Mouse (Mus musculus) adrenal gland, adult 8-10 months (tissue): ENCODE data around the gene Ankrd9. TPM values are rescaled to one million over a fixed set of nuclear protein-coding genes. Genes with fewer than 3 reads are reported as not detected.

ENCODE experiments used
- DNase-seq: peaks from one replicate; pipeline ENCODE4 v3.0.0; 2022
- total RNA-seq, 4 experiments: library from RNA; stranded (reverse); gene quantifications; 2 replicates each; pipeline ENCODE4 v1.2.4; 2022

Ankrd9 gene
- 10 to 100 TPM; 11.1 to 46.5 (median 17.7) TPM for total RNA-seq

- DNase-seq = peak; percentile 98
These were observed at the start of gene Ankrd9 for GRCm38 (mm10) chr12:110978607-110979406. TSS of gene Ankrd9 (minus strand) at chr12:110979040.

DNA sequence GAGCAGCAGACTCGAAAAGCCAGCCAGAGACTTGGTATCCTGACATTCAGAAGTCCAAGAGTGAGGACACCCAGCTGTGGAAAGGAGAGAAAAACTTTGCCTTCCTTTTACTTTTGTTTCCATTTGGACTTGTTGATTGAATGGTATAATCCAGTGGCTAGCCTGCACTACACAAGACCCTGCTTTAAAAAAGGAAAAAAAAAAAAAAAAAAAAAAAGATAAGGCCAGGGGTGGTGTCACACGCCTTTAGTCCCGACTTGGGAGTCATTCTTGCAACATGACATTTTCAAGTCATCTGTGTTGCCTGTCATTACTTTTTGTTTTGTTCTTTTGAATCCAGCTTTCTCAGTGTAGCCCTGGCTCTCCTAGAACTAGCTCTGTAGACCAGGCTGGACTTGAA, 42.7 kb upstream of the Ankrd9 start:
- no peak for DNase-seq

DNA sequence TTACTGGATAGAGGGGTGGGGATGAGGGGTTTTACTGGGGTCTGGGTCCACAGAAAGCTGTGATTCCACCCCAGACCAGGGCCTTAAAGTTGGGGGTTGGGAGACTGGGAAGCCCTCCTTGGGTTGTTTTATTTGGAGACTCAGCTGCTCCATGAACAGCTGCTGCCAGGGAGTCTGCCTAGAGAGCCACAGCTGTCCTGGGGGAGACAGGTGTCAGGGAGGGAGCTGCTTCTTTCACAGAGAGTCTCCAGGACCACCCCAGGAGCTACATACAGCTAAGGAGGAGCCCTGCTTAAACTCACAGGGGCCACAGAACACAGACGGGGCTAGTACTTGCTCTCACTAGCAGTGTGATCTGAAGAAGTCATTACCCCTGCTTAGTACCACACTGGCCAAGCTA, 42.3 kb upstream of the Ankrd9 start:
- no peak for DNase-seq

DNA sequence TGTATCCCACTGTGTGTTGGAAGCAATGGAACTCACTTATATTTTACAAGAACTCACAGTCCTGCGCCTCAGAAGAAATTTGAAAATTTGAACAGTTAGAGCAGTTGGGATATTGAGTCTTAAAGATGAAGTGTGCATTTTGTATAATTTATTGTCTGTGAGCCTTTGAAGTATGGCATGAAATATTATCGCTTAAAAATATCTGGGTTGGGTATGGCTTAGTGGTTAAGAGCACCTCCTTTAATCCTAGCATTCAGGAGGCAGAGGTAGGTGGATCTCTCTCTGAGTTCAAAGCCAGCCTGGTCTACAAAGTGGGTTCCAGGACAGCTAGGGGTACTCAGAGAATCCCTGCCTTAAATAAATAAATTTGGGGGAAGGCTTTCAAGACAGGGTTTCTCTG, 40.2 kb upstream of the Ankrd9 start:
- no peak for DNase-seq

- no peak for DNase-seq
These were observed 39.2 kb upstream of the Ankrd9 start for GRCm38 (mm10) chr12:111018068-111018467.

DNA sequence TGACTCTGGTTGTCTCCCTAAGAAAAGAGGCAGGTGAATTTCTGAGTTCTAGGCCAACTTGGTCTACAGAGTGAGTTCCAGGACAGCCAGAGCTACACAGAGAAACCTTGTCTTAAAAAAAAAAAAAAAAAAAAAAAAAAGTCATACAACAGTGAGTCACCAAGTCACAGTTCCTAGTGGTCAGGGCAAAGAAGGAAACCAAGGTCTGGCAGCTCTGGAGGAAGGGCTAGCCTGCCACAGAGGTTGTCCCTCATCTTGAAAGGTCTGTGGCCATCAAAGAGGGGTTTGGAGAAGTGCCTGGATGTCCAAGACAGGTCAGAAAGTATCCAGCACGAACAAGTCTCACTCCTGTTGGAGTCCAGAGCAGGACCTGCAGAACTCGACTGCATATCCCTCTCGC, 38.0 kb upstream of the Ankrd9 start:
- DNase-seq = no peak

DNA sequence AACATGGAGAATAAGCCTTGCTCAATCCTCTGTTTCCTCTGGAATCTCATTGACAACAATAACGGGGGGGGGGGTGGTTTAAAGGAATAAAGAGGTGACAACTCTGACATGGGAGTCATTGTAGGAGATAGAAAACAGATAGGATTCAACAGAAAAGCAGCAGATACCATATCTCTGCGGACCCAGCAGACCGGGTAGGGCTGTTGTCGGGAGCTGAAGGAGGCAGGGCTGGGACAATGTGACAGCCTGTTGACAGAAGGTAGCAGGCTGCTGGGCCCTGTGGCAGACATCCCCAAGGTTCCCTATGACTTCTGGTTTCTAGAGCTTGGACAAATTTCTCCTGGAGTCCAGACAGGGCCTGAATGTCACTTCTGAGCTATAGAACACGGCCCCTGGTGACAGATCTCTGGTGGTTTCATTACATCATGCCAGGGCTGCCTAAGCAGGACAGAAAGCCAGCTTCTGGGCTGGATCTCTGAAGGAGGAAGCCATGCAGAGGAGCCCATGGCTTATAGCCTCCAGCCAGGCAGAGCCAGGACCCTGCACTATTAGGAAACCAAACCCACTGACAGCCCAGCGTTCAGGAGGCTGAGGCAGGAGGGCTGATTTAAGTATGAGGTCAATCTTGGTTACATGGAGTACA, 30.9 kb upstream of the Ankrd9 start:
- no peak for DNase-seq

DNA sequence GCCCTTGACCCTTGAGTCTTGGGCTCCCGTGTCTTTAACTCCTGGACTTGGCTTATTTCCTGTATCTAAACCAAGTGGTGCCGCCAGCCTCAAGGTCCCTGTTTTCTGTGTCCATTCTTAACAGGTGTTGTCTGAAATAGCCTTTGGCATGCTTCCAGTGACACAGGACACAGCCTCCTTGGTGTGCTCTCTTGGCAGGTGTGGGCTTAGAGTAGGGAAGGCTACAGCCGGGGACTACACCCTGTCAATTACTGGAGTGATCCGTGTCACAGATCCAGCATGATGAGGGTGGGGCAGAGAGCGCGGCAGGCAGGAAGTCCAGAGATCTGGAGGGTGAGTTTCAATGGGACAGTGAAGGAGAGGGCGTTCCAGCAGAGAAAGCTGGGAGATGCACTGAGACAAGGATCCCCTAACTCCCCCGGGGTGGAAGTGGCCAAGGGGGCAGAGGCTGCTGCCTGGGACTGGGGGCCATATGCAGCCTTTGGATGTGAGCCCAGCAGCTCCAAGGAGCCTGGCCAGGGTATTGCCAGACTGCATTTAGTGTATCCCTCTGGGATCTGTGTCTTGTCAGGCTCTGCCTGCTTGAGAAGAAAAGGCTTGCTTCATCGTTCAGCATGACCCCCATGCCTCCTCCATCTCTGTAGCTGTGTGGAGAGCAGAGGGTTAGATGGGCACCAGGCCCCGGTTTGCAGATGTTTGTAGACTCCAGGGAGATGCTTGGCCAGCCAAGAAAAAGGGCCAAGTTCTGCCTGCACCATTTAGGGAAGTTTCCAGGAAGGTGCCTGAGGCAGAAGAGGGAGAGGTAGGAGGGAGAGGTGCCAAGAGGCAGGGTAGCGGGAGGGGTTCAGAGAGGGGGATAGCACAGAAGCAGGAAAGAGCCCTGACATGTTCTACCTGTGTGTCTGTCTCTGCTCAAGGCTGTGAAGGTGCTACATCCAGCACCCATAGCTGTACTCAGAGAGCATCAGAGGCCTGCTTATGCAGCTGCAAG, 30.0 kb upstream of the Ankrd9 start:
- DNase-seq = no peak

DNA sequence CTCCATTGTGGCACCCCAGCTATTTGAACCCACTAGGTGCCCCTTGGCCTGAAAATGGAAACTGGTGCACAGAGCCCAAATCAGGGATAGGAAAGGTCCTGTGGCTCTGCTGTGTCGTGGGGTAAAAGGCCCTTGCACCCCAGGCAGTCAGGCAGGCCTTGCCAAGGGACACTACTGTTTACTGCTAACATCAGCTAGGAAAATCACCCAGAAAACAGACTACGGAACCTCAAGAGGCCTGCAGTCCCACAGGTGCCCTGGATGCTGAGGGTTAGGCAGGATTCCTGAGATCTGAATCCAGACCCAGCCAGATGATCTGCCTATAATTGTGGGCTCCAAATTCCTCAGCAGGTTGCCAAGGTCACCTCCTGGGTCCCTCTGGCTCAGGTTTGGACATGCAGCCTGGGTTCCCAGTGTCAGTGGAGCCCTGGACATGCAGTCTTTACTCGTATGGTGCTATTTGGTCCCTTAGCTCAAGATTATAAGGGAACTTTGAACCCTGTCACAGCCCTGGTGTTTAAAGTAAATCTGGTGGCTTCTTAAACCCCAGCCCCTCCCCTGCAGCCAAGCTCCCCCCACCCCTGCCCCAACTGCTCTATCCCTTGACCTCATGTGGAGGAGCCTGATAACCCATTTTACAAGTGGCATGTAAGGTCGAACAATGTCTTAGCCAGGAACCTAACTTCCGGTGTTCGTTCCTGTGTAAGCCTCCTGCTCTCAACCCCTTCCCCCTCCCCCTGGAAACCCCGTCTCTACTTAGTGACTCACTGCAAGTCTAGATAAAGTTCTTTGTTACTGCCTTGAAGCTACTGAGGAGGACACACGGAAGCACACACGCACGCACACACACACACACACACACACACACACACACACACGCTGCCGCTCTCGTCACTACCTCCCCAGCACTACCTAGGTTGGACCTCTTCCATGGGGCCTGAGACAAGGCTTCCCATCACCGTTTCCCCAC, 28.6 kb upstream of the Ankrd9 start:
- DNase-seq = peak; percentile 50

DNA sequence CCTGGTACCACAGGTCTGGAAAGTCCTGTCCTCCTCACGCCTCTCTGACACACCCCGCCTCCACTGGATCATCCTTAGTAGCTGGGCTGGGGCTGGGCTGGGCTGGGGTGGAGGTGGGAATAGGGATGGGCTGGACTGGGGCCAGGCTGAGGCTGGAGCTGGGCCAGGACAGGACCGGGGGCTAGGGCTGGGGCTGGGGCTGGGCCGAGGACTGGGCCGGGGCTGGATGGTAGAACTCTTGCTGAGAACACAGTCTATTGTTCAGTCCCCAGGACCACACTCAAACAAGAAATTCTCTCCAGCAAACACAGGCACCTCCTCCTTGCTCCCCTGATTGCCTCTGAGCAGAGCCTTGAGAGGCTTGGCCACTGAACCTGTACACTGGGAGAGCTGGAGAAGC, 27.5 kb upstream of the Ankrd9 start:
- no peak for DNase-seq

DNA sequence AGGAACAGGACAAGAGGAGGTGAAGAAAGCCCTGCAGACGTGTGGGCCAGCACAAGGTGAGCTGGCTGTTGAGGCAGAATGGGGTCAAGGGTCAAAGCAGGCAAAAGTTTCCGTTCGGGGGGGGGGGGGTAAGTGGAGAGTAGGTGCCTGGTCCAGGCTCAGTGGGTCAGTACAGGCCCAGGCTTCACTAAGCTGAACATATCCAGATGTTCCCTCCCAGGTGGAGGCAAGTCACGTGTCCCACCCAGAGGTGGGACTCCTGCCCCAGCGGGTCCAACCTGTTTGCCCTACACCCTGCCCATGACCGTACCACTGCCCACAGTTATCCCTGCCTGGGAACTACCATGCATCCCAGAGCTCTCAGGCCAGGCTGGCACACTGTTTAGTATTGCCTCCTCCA, 27.0 kb upstream of the Ankrd9 start:
- DNase-seq = no peak

GRCm38 (mm10) chr12:111004142-111004541, 25.3 kb upstream of the Ankrd9 start:
- DNase-seq = no peak

DNA sequence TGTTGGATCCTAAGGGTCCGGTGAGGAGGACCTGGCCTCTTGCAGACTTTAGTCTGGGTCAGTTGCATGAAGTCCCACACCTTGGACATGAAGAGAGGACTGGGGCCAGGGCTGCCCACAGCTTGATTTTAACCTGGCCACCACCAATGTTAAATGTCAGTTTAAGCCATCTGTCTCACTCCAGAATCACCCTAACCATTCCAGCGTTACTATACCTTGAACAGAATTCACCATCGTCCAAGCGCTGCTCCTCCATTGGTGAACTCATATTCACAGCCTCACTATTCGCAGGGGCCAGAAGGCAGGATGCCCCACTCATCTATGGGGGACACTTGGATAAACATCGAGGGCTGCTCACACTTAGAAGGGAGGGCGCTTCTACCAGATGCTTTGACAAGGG, 22.1 kb upstream of the Ankrd9 start:
- no peak for DNase-seq

- DNase-seq = no peak
These were observed 21.0 kb upstream of the Ankrd9 start for GRCm38 (mm10) chr12:110999820-111000219.

- no peak for DNase-seq
These were observed 19.3 kb upstream of the Ankrd9 start for GRCm38 (mm10) chr12:110998092-110998491.

- no peak for DNase-seq
These were observed 15.8 kb upstream of the Ankrd9 start for GRCm38 (mm10) chr12:110994666-110995065.

GRCm38 (mm10) chr12:110993226-110993625, 14.4 kb upstream of the Ankrd9 start:
- no peak for DNase-seq

DNA sequence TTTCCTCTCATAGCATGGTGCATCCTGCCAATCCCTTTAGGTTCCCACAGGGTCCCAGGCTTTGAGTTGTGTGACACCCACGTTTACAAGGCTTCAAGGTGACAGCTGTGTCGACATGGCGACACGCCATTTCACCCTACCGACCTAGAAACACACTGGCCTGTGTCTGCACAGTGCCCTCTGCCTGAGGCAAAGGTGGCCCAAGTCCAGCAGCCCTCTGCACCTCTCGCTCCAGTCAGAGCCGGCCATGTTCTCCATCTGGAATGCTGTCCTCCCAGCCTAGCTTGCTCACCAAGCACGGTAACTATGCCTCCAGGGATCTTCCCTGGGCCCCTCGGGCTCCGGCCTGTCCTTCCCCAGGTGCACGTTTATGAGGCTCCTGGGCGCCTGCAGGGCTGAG, 13.9 kb upstream of the Ankrd9 start:
- DNase-seq = no peak

GRCm38 (mm10) chr12:110992128-110992553, 13.3 kb upstream of the Ankrd9 start:
- peak; percentile 86 for DNase-seq

GRCm38 (mm10) chr12:110991361-110992127, 12.7 kb upstream of the Ankrd9 start:
- DNase-seq = peak; percentile 67

DNA sequence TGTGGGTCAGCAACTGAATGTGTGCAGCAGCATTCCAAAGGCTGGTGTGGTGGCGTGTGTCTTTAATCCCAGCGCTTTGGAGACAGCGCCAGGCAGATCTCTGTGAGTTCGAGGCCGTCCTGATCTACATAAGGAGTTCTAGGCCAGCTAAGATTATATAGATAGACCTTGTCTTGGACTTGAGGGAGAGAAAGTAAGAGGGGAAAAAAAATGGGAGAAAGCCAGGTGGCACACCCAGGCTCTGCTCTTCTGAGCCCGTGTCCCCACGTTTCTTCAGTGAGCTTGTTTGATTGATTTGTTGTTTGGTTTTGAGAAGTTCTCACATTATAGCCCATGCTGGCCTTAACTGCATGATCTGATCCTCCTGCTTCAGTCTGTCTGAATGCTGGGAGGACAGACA, 11.7 kb upstream of the Ankrd9 start:
- no peak for DNase-seq
